Mouse (Mus musculus): ENCODE measurements around the gene Zfp174. TPM values are rescaled to one million over a fixed set of nuclear protein-coding genes. Genes with fewer than 3 reads are reported as not detected.
A peak's percentile ranks its signal among the peaks of the same experiment; 100 is the strongest.

The Zfp174 gene
- total RNA-seq, 2 experiments from 2014 or later, result 0.77 to 1.4 TPM

GRCm38 (mm10) chr16:3872216-3873047, 25.4 kb downstream of the Zfp174 start, which contains the start of gene Naa60:
Gene Naa60 (plus strand): TSS chr16:3872375.
- ATAC-seq (replicated peaks; ENCODE audit: poor library complexity, severe bottlenecking), result peak; percentile 97

GRCm38 (mm10) chr16:3876346-3876745, 29.3 kb downstream of the Zfp174 start:
- ATAC-seq (replicated peaks; ENCODE audit: poor library complexity, severe bottlenecking), result no peak

- peak; percentile 95 for ATAC-seq (replicated peaks; ENCODE audit: poor library complexity, severe bottlenecking)
Measured at GRCm38 (mm10) chr16:3884201-3885064, 37.4 kb downstream of the Zfp174 start, which contains the start of the genes Zfp597 and Gm20695. Gene Zfp597 (minus strand): TSS chr16:3884561. Gene Gm20695 (plus strand): TSS chr16:3884648.

DNA sequence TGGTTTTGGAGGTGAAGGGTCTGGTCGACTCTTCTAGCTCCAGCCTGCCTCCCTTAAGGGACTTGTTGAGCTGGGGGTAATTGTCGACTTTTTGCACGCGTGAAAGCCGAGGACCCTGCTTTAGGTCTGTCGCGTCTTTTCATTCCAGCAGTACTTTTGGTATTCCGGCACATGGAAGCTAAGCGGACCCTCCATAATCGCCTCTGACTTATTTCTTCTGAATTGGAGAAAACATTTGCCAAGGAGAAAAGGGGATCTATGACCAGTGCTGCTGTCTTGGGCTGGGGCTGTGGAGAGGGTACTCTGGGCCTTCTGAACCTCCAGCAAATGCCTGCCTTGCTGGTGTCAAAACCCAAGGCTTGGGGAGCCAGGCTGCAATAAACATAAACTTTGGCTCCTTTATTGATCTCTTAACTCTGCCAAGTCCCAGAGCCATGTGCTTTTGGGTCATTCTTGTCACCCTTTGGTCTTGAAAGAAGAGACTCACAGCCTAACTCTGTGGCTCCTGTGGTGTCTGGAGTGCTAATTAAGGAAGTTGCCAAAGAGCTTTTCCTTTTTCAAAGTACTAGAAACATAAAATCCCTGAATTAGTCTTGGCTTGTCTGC, 38.1 kb downstream of the Zfp174 start:
- peak; percentile 52 for ATAC-seq (replicated peaks; ENCODE audit: poor library complexity, severe bottlenecking)

DNA sequence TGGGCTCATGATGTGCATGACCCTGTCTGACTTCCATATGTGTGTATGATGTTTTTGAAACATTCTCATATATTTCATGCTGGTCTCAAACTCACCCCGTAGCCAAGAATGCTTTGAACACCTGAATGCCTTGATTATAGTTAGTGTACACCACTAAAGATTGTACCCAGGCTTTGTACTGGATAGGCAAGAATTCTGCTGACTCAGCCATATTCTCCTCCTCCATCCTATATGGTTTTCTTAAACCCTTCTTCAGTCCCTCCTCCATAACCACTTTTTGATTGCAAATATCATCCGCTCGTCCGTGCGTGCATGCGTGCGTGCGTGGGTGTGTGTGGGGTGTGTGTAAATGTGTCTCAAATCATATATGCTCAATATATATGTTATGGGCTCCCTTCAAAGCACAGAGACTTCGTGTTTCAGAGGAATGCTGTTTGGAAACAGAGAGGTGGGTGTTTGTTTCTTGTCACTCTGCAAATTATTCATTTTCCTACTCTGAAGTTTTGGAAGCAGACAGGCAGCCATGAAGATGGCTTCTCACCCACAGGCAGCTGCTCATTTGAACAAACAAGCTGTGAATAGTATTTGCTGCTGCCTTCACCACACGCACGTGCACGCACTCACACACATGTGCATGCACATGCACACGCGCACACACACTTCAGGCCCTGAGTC, 44.7 kb downstream of the Zfp174 start:
- no peak for ATAC-seq (replicated peaks; ENCODE audit: poor library complexity, severe bottlenecking)

DNA sequence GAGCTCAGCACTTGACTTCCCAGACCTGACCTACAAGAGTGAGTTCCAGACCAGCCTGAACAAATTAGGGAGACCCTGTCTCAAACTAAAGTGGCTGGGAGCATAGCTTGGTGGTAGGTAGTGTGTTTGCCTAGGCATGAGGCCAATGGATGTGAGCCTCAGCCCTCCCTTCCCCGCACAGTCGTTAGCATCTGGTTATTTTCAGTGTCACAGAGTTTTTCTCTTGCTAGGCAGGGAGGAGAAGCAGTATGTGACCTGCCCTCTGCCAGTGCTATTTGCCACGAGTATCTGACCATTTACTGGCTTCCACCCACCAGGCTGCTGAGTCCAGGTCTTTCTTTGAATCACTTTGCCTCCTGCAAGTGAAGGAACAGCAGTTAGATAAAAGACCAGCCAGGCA, 46.7 kb downstream of the Zfp174 start:
- ATAC-seq (replicated peaks; ENCODE audit: poor library complexity, severe bottlenecking), result no peak

DNA sequence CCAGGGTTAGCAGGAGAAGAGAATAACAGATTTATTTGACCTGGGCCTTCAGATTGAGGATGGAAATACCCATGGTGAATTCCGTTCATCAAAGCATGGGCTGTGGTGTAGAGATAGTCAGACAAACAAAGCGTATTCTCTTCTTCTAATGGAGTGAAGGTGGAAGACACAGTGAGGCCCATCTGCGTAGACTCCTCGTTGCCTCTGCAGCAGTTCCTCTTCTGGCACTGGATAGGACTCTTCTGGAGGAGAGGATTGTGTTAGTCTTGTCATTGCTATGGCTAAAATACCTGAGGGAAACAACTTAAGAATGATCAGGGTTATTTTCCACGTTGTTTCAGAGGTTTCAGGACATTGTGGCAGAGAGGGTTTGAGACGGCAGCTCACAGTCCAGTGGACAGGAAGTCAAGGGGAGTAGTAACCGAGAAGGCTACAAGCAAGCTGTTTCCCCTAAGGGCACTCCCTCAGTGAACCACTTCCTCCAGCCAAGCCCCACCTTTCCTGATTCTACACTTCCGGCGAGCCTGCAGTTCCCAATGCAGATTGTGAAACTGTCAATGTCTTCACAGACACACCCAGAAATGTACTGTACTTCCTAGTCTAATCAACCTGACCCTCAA, 48.2 kb downstream of the Zfp174 start:
- ATAC-seq (replicated peaks; ENCODE audit: poor library complexity, severe bottlenecking), result peak; percentile 92

GRCm38 (mm10) chr16:3896046-3896445, 49.0 kb downstream of the Zfp174 start:
- peak; percentile 32 for ATAC-seq (replicated peaks; ENCODE audit: poor library complexity, severe bottlenecking)

DNA sequence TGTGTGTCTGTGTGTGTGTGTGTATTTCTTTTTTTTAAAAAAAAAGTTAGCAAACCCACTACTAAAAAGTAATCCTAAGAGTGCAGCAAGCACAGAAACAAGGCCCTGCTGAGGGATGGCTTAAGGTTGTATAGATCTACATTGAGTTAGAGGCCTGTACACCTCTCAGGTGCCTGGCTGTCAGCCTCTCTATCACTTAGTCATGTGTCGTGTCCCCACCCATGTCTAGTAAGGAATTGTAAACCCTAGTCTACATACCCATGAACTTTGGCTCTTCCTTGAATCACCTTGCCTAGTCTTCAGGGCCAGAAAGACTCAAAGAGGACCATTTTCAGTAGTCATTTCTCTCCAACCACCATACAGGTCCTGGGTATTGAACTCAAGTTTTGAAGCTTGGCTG, 49.5 kb downstream of the Zfp174 start:
- ATAC-seq (replicated peaks; ENCODE audit: poor library complexity, severe bottlenecking), result no peak

- no peak for ATAC-seq (replicated peaks; ENCODE audit: poor library complexity, severe bottlenecking)
Measured at GRCm38 (mm10) chr16:3907471-3907870, 60.4 kb downstream of the Zfp174 start.

Other genes with a start within 250 kb of the Zfp174 start
- gene Mefv, start 129.2 kb upstream of the Zfp174 start, total RNA-seq (2014; fragmentation: Nextera tagmentation), result 41.7 and 43.9 TPM in 2 replicates
- 61.1 and 63.4 TPM in 2 replicates for gene Mefv, start 129.2 kb upstream of the Zfp174 start, total RNA-seq (2017)
- gene Zfp263, start 103.2 kb upstream of the Zfp174 start, total RNA-seq (2014; fragmentation: Nextera tagmentation), result 26.5 and 43.4 TPM in 2 replicates
- gene Zfp263, start 103.2 kb upstream of the Zfp174 start, total RNA-seq (2017), result 44.7 and 56.1 TPM in 2 replicates
- gene Olfr15, start 16.4 kb upstream of the Zfp174 start, total RNA-seq (2014; fragmentation: Nextera tagmentation), result not detected in 2 replicates
- gene Olfr15, start 16.4 kb upstream of the Zfp174 start, total RNA-seq (2017), result not detected in 2 replicates
- 72.5 and 101 TPM in 2 replicates for gene Naa60, start 25.1 kb downstream of the Zfp174 start, total RNA-seq (2014; fragmentation: Nextera tagmentation)
- 33.9 and 34.1 TPM in 2 replicates for gene Naa60, start 25.1 kb downstream of the Zfp174 start, total RNA-seq (2017)
- gene Zfp597, start 37.3 kb downstream of the Zfp174 start, total RNA-seq (2014; fragmentation: Nextera tagmentation), result 9.9 and 10.0 TPM in 2 replicates
- 8.2 and 11.8 TPM in 2 replicates for gene Zfp597, start 37.3 kb downstream of the Zfp174 start, total RNA-seq (2017)
- gene Gm20695, start 37.4 kb downstream of the Zfp174 start, total RNA-seq (2014; fragmentation: Nextera tagmentation), result 1.3 and 7.0 TPM in 2 replicates
- 1.4 TPM in 1 of 2 replicates, not detected in the other for gene Gm20695, start 37.4 kb downstream of the Zfp174 start, total RNA-seq (2017)
- gene 1700037C18Rik, start 61.4 kb downstream of the Zfp174 start, total RNA-seq (2014; fragmentation: Nextera tagmentation), result 0.77 and 1.6 TPM in 2 replicates
- gene 1700037C18Rik, start 61.4 kb downstream of the Zfp174 start, total RNA-seq (2017), result 0.69 and 6.2 TPM in 2 replicates
- 23.1 and 23.8 TPM in 2 replicates for gene Cluap1, start 61.5 kb downstream of the Zfp174 start, total RNA-seq (2014; fragmentation: Nextera tagmentation)
- gene Cluap1, start 61.5 kb downstream of the Zfp174 start, total RNA-seq (2017), result 41.5 and 45.6 TPM in 2 replicates
- gene Nlrc3, start 129.4 kb downstream of the Zfp174 start, total RNA-seq (2014; fragmentation: Nextera tagmentation), result 1.0 and 1.4 TPM in 2 replicates
- gene Nlrc3, start 129.4 kb downstream of the Zfp174 start, total RNA-seq (2017), result 0.13 and 0.52 TPM in 2 replicates
- gene Slx4, start 156.5 kb downstream of the Zfp174 start, total RNA-seq (2014; fragmentation: Nextera tagmentation), result 29.0 and 43.4 TPM in 2 replicates
- gene Slx4, start 156.5 kb downstream of the Zfp174 start, total RNA-seq (2017), result 22.3 TPM in 2 replicates
- gene Dnase1, start 189.7 kb downstream of the Zfp174 start, total RNA-seq (2014; fragmentation: Nextera tagmentation), result not detected in 2 replicates
- 0.04 TPM in 1 of 2 replicates, not detected in the other for gene Dnase1, start 189.7 kb downstream of the Zfp174 start, total RNA-seq (2017)
- gene Trap1, start 230.6 kb downstream of the Zfp174 start, total RNA-seq (2014; fragmentation: Nextera tagmentation), result 121 and 126 TPM in 2 replicates
- 149 and 178 TPM in 2 replicates for gene Trap1, start 230.6 kb downstream of the Zfp174 start, total RNA-seq (2017)